Mouse (Mus musculus): Measurements from ENCODE around the gene Hmx1.
A peak's percentile ranks its signal among the peaks of the same experiment; 100 is the strongest.

The Hmx1 gene

DNA sequence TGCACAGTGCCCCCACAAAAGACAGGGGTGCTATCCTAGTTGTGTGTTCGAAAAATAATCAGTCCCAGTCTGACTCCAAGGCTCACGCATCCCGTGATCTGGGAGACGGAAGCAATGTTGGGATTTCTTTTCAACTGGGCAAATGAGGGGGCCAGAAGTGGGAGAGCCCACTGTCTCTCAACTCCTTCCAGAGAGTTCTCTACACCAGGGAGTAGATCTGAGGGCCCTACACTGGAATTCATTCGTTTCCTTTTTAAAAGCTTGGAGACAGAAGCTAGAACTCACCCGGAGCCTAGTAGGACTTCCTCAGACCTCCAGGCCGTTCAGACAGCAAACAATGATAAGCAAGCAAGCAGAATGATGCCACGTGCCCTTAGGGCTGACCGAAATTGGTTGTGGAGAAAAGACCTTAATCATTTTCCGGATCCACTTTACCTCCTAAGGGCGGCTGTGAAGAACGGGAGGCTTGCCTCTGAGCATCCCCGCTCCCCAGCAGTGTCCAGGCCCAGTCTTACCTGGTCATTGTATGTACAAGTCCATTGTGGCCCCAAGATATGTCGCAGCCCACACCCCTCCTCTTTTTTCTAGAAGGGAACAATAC is 9.5 kb downstream of the Hmx1 start:
- DNase-seq (ENCODE audit: low spot score) = no peak

DNA sequence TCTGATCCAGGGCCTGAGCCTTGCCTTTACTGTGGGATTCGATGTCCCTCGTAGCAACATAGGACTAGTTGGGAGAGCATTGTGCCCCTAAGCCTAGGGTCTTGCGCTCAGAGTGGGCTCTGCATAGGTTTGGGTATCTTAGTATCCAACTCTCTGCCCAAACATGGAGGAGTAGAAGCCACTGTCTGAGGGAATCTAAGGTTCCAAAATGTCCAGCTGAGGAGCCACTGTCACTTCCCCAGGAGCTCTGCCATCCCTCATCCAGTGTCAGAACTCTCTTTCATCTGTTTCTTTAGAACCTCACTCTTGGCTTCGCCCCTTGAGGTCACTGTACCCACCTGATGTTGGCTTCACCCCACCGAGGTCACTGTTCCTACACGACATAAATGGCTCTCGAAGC is 10.2 kb downstream of the Hmx1 start:
- no peak for DNase-seq (ENCODE audit: low spot score)

DNA sequence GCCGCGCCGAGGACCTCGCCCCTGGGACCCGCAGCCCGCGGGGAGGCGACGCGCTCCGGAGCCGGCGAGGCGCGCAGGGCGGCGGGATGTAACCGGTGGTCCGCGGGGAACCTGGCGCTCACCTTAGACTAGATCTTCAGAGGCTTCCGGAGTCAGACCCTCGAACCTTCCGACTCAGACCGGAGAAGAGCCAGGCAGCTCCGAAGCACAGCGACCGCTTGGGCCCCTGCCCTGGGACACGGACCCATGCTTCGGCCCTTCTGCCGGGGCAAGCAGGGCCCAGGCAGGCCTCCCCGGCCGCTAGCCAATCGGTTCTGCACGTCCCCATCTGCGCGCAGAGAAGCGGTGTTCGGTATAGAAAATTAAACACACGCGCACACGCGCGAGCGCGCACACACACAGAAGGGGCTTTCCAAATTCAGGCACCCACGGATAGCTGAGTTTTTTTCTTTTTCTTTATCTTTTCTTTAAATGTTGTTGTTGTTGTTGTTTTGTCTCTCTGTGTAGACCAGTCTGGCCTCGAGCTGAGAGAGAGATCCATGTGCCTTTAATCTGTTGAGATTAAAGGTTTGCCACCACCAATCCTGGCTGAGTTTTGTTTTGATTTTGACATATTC is 10.9 kb downstream of the Hmx1 start:
- DNase-seq (ENCODE audit: low spot score) = no peak

DNA sequence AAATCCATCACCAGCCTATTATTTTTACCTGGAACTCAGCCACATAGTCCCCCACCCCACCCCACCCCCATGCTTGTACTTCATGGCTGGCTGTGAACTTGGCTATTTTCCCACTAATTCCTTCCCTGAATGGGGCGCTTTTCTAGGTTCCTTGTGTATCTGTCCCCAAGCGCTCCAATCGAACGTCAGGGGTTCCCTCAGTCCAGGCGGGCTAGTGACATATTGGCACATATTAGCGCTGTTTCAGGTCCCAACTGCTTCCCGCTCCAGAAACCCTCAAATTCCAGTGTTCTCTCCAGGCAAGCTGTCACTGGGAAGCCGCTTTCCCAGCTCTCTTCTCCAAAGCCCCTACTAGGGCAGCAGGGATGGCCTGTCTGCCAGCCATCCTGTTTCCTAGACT is 12.3 kb downstream of the Hmx1 start:
- DNase-seq (ENCODE audit: low spot score) = no peak

DNA sequence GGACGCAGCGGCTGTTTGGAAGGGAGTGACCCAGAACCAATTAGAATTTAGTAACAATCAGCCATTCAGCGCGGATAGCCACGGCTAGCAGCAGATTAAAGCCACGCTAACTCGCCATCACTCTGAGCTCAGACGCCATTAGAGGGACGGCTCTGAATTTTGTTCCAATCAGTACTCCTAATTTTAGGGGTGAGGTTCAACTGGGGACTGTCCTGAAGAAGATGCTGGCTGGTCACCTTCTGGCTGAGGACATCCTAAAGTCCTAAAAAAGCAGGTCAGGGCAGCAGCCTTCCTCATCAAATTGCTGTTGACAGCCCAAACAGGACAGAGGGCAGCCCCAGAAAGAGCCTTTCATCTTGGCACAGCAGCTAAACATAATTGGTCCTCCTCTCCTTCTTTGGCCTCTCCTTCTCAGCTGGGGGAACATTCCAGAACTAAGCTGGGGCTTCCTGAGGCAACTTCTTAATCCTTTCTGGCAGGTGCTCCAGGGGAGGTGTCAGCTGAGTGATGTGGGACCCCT is 18.6 kb downstream of the Hmx1 start:
- no peak for DNase-seq (ENCODE audit: low spot score)

DNA sequence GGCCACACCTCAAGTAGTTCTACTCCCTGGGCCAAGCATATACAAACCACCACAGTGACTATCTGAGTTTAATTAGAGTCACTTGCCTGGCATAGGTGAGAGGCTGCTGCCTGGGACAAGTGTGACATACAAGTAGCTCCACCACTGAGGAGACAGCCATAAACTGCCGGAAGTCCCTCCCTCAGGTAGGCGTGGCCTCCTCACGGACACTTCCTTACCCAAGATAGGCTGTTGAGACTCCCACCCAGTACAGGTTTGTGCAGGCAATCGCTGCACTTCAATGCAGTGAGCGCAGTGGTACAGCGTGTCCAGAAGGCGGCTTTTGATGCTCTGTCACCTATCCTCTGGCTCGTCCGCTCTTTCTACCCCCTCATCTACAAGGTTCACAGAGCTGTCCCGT is 22.1 kb downstream of the Hmx1 start:
- no peak for DNase-seq (ENCODE audit: low spot score)

DNA sequence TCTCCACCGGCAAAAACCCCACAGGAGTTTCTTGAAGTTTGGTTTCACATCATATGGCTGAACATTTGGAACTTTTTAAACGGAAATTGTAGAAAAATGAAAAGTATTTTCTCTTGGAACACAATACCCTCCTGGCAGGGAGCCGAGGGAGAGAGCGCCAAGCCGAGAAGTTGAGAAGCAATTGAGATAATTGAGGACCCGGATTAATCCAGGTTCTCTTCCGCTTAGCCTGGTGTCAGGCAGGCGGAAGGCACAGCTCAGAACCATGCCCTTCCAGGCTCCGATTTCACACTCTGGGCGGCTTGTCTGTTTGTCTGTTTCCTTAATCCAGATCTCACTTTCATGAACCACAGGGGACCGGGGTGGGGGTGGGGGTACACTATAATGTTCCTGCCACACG is 23.9 kb downstream of the Hmx1 start:
- no peak for DNase-seq (ENCODE audit: low spot score)

DNA sequence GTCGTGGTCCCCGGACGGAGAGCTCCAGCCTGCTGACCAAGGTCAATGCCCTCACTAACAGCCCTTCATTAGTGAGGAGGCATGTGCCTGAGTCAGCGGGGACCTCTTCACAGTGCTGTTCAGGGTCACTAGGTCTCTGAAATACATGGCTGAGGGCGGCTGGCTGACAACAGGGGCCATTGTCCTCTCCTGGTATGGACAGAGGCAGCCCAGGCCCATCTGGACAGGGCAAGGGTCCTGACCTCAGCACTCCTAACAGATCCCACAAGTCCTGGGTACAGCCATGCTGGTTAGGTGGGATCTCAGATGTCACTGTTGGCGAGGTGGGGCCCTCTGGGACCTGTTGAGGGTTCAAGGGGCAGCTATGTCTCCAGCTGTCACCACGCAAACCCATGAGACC is 28.8 kb downstream of the Hmx1 start:
- no peak for DNase-seq (ENCODE audit: low spot score)

DNA sequence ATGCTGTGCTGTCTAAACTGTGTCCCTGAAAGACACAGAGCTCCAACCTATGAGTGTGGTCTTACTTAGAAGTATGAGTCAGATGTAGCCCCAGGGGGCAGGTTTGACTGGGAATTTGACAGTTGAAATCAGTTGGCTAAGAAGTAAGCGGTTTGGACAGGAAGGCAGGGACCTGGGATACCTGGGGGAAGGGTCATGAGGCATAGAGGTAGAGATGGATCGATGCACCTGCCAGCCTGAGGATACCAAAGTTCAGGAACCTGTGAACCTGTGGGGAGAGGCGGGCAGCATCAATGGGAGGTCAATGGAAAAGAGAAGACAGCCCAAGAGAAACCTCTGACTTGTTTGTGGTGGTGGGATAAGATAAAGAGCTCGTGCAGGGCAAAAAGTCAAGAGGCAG is 32.7 kb downstream of the Hmx1 start:
- no peak for DNase-seq (ENCODE audit: low spot score)

DNA sequence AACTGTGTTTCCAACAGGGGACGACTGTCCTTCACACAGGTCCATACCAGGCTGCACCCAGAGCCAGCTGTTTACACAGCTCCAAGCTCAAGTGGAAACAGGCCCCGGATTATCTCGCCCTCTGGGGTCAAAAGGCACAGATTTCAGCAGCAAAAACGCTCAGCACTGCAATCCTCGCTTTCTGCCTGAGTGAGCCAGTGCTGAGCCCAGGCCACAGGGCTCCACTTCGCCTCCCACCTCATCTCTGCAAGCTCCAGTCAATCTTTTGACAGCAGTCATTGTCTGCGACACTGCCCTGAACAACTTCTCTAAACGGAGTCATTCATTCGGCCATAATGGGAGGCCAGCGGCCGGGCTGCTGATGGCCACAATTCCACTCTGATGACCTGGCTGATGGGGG is 36.3 kb downstream of the Hmx1 start:
- peak; percentile 3 for DNase-seq (ENCODE audit: low spot score)

DNA sequence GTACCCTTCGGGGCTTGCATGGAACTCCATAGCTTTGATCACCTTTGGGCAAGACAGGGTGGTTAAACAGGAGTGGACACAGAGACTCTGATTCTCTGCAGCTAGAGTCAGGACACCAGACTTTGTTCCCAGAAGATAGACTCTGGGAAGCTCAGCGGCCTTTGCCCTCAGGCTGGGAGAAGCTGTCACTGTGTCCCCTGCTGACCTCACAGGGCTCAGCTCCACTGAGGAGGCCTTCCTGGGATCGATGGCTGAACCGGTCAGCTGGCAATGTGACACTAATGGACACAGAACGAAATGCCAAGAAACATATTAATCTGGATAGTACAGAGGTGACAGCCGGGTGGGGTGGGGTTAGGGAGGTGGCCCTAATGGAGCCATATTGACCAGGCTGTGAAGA is 39.0 kb downstream of the Hmx1 start:
- DNase-seq (ENCODE audit: low spot score) = no peak

DNA sequence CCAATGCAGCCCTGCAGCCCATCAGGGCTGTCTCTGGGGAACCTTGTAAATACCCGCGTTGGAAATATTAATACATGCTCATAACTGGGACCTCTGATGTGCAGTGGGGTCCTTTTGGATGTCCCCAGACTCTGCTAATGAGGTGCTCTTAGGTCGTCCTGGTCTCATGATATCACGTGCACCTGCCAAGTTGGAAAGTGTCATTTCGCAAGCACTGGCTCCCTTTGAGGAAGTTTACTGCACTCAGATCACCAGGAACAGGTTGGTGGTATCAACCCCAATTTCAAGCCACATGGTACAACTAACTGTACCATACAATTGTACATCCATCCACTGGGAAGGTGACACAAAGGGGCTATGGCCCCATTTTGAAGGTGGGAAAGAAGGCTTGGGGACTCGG is 39.5 kb downstream of the Hmx1 start:
- no peak for DNase-seq (ENCODE audit: low spot score)

DNA sequence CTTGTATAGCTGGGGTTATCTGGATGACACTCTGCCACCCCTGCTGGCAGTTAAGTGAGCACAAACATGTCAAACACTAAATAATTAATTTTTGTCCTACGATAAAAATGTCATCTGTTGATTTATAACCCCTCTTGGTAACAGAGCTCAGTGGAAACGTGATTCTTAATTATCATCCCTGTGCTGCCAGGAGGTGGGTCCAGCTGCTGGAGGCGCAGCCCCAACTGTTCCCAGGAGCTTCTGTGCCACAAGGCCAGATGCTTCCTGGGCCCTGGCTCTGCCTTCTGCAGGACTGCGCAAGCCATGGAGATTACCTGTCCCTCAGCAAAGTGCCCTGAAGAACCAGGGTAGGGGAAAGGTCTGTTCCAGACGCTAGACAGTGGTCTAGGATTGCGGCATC is 43.2 kb downstream of the Hmx1 start:
- DNase-seq (ENCODE audit: low spot score) = no peak

DNA sequence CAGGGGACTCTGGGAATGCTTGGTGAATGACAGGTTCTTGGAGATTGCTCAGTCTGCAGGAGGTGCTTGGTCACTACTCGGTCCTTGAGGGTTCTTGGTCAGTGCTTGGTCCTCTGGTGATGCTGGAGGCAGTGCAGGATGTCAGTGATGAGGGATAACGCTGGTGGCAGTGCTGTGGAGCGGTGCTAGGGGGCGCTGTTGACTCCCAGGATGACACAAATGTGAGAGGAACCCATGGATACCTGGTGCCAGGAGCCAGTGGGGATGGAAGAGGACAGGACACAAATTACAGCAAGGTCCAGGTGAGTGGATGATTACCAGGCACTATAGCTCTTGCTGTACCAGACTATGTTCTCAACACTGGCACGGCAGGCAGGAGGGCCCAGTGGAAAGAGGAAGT is 45.1 kb downstream of the Hmx1 start:
- no peak for DNase-seq (ENCODE audit: low spot score)

DNA sequence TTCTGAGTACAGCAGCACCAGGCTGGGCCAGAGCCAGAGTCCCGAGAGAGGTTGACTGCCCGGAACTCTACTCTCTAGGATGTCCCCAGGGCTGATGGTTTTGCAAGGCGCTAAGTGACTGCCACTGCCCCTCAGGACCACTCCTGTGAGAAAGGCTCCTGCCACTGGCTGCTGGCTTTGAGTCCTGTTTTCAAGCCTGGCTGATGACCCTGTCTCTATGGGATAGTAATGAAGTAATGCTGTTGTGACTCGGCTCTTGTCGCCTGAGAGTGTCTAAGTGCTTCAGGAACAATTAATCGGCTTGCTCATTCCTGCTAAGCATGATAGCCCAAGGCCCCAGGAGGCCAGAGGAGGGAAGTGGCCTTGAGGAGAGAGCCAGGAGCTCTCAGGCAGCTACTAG is 45.8 kb downstream of the Hmx1 start:
- DNase-seq (ENCODE audit: low spot score) = no peak

DNA sequence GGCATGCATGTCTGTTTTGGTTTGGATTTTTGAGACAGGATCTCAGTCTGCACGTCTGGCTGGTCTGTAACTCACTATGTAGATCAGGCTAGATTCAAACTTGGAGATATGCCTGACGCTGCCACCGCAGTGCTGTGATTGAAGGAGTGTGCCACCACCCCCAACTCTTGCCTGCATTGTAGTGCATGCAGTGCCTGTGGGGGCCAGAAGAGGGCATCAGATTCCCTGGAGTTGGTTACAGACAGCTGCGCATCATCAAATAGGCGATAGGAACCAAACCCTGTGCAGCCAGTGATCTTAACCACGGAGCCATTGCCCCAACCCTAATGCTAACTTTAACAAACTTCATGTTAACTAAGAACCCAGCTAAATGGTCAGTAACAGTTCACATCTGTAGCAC is 49.9 kb downstream of the Hmx1 start:
- no peak for DNase-seq (ENCODE audit: low spot score)

DNA sequence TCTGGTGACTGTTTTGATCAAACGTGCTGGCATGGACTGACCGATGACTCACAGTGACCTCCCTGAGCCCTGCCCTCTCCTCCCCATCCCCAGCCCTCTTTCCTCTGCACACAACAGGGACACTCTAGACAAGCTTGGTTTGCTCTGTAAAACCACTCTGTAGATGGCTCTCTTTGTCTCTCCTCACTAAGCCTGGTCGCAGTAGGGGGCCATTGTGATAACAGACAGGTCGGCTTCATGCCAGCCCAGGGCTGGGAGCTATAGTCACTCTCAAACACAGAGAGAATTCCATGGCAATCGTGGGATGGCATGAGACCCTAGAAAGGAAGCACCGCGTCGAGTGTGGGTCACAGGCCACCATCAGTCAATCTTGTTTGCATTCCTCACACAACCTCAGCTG is 51.6 kb downstream of the Hmx1 start:
- DNase-seq (ENCODE audit: low spot score) = no peak

DNA sequence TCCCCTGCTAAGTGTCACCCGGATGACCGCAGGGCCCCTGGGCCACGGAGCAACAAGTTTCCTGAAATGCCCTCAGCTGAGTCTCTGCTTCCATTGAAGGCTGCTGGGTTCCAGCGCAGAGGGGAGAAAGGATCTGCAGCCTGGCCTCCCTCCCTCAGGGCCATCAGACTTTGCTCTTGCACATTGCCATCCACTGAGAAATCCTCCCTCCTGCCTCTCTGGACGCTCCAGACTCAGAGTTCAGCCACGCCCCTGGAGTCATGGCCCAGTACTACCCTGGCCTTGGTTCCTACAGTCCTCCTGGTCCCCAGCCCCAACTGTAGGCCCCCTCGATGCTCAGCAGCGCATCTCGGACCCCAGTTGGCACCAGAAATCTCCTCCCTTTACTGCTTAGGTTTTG is 52.5 kb downstream of the Hmx1 start:
- no peak for DNase-seq (ENCODE audit: low spot score)

DNA sequence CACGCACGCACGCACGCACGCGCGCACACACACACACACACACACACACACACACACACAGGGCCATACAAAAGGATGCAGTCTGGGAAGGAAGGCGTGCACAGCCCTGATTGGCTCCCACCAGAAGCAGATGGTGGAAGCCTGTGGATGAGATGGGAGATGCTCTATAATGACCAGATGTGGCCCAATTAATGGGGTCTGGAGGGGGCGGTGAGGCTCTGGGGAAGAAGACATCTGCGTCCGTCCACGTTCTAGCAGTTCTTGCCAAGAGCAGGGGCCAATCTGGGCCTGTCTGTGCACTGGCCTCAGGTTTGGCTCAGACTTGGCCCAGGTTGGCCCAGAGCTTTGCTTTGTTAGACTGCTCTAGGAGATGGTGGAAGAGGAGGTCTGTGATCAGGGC is 55.8 kb downstream of the Hmx1 start:
- DNase-seq (ENCODE audit: low spot score) = no peak

DNA sequence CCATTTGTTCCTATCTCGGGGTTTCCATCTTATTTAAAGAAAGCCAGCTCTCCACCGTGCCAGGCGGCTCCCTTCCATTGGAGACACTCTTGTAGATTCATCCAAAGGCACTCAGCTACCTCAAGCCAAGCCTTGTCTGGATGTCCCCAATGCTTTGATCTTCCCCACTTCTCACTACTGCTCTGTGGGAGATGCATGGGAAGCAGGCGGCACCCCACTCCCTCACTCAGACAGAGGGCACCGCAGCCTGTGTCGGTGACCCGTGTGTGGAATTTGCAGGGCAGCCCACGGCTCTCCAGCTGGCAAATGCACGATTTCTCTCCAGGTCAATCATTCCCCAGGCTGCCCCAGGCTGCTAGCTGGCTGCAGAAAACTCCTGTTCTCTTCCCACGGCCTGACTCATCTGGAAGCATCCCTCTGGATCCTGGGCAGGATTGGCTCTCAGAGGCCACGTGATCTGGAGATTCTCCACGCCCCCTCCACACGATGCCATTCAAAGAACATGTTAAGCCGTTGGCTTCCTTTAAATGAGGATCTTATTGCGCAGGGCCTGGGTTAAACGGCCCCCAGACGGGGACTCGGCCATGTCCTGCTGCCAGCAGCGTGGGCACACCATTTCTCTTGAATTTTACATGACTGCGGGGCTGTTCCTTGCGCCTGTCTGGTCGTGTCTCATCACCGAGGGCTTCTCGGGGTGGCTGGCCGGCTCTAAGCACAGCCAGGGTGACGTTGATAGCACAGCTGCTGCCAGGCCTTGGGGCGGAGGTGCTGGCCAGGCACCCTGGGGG is 58.9 kb downstream of the Hmx1 start:
- DNase-seq (ENCODE audit: low spot score) = no peak
